Mouse (Mus musculus) hindbrain, embryonic 13.5 days (tissue): ENCODE results near the gene BC035947. TPM values are rescaled to one million over a fixed set of nuclear protein-coding genes. Genes with fewer than 3 reads are reported as not detected.
A peak's percentile ranks its signal among the peaks of the same experiment; 100 is the strongest.

Experiments
- ATAC-seq: fragments of 200-750 bp; cut with Nextera tagmentation; 2 replicates; pipeline ENCODE4 v1.8.0; 2017; ENCODE audit warnings: moderate TSS enrichment; ENCODE audit not compliant: low FRiP score
- H3K27ac ChIP-seq: fragments of 300-500 bp; sonication (generic); 2 replicates; pipeline ENCODE4 v1.5.1; 2015; ENCODE audit warnings: inconsistent platforms, mild to moderate bottlenecking, moderate library complexity
- H3K27me3 ChIP-seq: fragments of 300-500 bp; sonication (generic); 2 replicates; pipeline ENCODE4 v1.6.1; 2015; ENCODE audit warnings: mild to moderate bottlenecking, inconsistent platforms
- H3K36me3 ChIP-seq: fragments of 300-500 bp; sonication (generic); 2 replicates; pipeline ENCODE4 v1.6.1; 2015; ENCODE audit warnings: mild to moderate bottlenecking, inconsistent platforms
- H3K4me1 ChIP-seq: fragments of 300-500 bp; sonication (generic); replicated peaks from 2 replicates; pipeline ENCODE4 v1.6.1; 2015; ENCODE audit warnings: inconsistent platforms
- H3K4me2 ChIP-seq: fragments of 300-500 bp; sonication (generic); 2 replicates; pipeline ENCODE4 v1.6.1; 2015; ENCODE audit warnings: inconsistent platforms, mild to moderate bottlenecking, moderate library complexity
- H3K4me3 ChIP-seq: fragments of 300-500 bp; sonication (generic); 2 replicates; pipeline ENCODE4 v1.5.1; 2015; ENCODE audit warnings: mild to moderate bottlenecking, inconsistent platforms
- H3K9ac ChIP-seq: fragments of 300-500 bp; sonication (generic); 2 replicates; pipeline ENCODE4 v1.6.1; 2015; ENCODE audit warnings: mild to moderate bottlenecking, inconsistent platforms
- H3K9me3 ChIP-seq: fragments of 300-500 bp; sonication (generic); 2 replicates; pipeline ENCODE4 v1.6.1; 2016; ENCODE audit warnings: inconsistent platforms
- WGBS: fragments of 180-500 bp; shearing (Covaris S2); methylation state at CpG from one replicate; pipeline ENCODE4 v1.1.7; 2015; 5-methylcytosine and 5-hydroxymethylcytosine counted together
- polyA plus RNA-seq: library from polyadenylated mRNA; unstranded; fragments of >200 nt; fragmentation: Nextera tagmentation; extraction: Ambion mirVana; gene quantifications from 2 replicates; pipeline ENCODE4 v1.2.1, GENCODE M21; 2015

BC035947 gene
- polyA plus RNA-seq, 1 experiment from 2014 or later: 0.82 TPM

DNA sequence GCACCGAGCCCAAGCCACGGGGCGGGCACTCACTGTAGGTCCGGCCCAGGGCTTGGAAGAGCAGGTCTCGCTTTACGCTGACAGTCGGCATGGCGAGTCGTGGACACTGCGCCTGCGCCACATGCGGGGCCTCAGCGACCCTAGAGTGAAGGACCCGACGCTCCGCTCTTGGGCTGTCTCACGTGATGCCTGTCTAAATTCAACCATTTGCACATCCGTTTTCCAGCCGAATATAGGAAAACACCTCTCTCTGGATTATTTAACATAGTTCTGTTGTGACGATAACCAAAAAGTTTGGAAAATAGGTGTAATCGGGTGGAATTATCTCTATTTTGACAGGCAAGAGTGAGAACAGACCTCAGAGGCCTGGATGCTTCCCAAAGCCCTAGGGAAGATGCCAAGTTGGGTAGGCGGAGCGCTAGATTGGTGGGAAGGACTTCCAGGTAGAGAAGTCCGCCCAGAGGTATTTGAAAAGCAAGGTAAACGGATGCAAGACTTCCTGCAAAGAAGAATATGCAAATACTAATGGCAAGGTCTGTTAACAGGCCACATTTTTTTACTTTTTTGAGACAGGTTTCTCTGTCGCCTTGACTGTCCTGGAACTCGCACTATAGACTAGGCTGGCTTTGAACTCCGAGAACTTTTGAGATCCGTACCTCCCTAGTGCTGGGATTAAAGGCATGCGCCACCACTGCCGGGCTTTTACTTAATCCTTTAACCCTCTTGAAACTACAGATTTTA, 23.0 kb downstream of the BC035947 start, which contains the start of gene Farsb:
Gene Farsb (minus strand): TSS at position 146 of the 741 bp plus-strand sequence.
- Histone ChIP-seq H3K4me1 (peaks cover 32% of the 10 kb centered on the region), H3K4me3 (peak within 1 kb of the TSS; percentile 94), H3K4me2 (peak within 1 kb of the TSS; percentile 68), H3K9ac (peak within 1 kb of the TSS; percentile 90), H3K27ac (peak within 1 kb of the TSS; percentile 52), H3K27me3 (peaks cover 12% of the 10 kb centered on the region; the same call in 1 of the 2 replicates), H3K36me3 (no peaks in the 10 kb centered on the region), H3K9me3 (no peaks in the 10 kb centered on the region)
- ATAC-seq: peak; percentile 98
- under 1% methylated on average over 31 of the region's 31 CpGs for WGBS

- H3K9ac ChIP-seq: peak overlapping the region; percentile 90
- no peaks in the 10 kb centered on the region for H3K36me3 ChIP-seq
- no peaks in the 10 kb centered on the region for H3K9me3 ChIP-seq
- H3K27me3 ChIP-seq: peaks cover 11% of the 10 kb centered on the region; the same call in 1 of the 2 replicates
- peak overlapping the region; percentile 68 for H3K4me2 ChIP-seq
- peak overlapping the region; percentile 52; the same call in 1 of the 2 replicates for H3K27ac ChIP-seq
- ATAC-seq: no peak
- peak overlapping the region; percentile 94 for H3K4me3 ChIP-seq
- under 1% methylated on average over 28 of the region's 28 CpGs for WGBS
- peaks cover 32% of the 10 kb centered on the region for H3K4me1 ChIP-seq
Measured at GRCm38 (mm10) chr1:78488427-78488751, 23.6 kb downstream of the BC035947 start.

DNA sequence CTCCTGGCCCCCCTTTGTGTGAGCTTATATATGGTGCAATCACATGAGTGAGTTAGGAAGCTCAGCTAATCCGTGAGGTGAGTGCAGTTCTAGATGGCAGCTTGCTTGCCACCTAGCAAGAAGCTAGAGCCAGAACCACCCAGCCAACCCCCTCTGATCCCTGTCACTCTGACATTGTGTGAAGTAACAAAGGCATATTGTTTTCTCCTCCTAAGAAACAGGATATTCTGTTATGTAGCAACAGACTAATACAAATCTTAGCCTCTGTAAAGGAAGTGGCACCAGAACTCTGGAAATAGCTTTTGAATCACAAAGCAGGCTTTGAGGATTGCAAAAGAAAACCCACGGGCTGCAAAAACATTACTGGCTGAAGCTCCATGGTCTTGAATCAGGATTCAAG, 27.6 kb downstream of the BC035947 start:
- H3K4me2 ChIP-seq: no peak overlapping the region
- no peaks in the 10 kb centered on the region for H3K9me3 ChIP-seq
- no peak overlapping the region for H3K4me3 ChIP-seq
- no peaks in the 10 kb centered on the region for H3K27me3 ChIP-seq
- H3K4me1 ChIP-seq: peaks cover 26% of the 10 kb centered on the region
- H3K36me3 ChIP-seq: peaks cover 10% of the 10 kb centered on the region
- no peak for ATAC-seq
- WGBS: 49% methylated on average over 2 of the region's 2 CpGs
- peak overlapping the region; percentile 35; the same call in 1 of the 2 replicates for H3K27ac ChIP-seq
- H3K9ac ChIP-seq: peak overlapping the region; percentile 43; the same call in 1 of the 2 replicates

DNA sequence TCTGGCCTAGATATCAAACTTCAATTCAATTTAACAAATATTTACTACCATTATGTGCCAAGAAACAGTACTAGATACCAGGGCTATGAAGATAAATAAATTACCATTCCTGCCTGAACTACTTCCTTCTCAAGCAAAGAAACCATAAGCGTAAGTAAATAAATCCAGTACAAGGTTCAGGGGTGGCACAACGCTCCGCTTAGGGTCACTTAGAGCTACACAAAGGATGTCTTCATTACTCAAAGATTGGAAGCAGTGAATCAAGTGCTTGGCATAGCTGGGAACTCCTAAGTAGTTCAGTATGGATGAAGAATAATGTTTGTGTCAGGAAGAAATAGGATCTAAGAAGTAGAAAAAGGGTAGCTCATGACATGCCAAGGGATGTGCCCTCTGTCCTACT, 28.5 kb downstream of the BC035947 start:
- Histone ChIP-seq H3K4me3 (no peak overlapping the region), H3K27ac (no peak overlapping the region), H3K4me1 (peaks cover 25% of the 10 kb centered on the region), H3K9ac (no peak overlapping the region), H3K9me3 (no peaks in the 10 kb centered on the region), H3K4me2 (no peak overlapping the region), H3K36me3 (peaks cover 16% of the 10 kb centered on the region), H3K27me3 (no peaks in the 10 kb centered on the region)
- WGBS: 93% methylated on average over 3 of the region's 3 CpGs
- ATAC-seq: no peak

- WGBS: 94% methylated on average over 5 of the region's 5 CpGs
- Histone ChIP-seq H3K4me1 (no peaks in the 10 kb centered on the region), H3K27ac (no peak overlapping the region), H3K36me3 (peaks cover 60% of the 10 kb centered on the region), H3K4me2 (no peak overlapping the region), H3K9me3 (no peaks in the 10 kb centered on the region), H3K4me3 (no peak overlapping the region), H3K9ac (no peak overlapping the region), H3K27me3 (no peaks in the 10 kb centered on the region)
- ATAC-seq: no peak
Measured at GRCm38 (mm10) chr1:78472441-78472840, 39.5 kb downstream of the BC035947 start.

- Histone ChIP-seq H3K9ac (no peak overlapping the region), H3K9me3 (no peaks in the 10 kb centered on the region), H3K4me1 (no peaks in the 10 kb centered on the region), H3K4me2 (no peak overlapping the region), H3K27me3 (no peaks in the 10 kb centered on the region), H3K27ac (no peak overlapping the region), H3K4me3 (no peak overlapping the region), H3K36me3 (peaks cover 68% of the 10 kb centered on the region)
- no peak for ATAC-seq
- 36% methylated on average over 7 of the region's 7 CpGs for WGBS
Measured at GRCm38 (mm10) chr1:78454659-78455058, 57.3 kb downstream of the BC035947 start.

- no peak overlapping the region for H3K4me3 ChIP-seq
- WGBS: 95% methylated on average over 8 of the region's 8 CpGs
Measured at GRCm38 (mm10) chr1:78453886-78454285, 58.1 kb downstream of the BC035947 start.

DNA sequence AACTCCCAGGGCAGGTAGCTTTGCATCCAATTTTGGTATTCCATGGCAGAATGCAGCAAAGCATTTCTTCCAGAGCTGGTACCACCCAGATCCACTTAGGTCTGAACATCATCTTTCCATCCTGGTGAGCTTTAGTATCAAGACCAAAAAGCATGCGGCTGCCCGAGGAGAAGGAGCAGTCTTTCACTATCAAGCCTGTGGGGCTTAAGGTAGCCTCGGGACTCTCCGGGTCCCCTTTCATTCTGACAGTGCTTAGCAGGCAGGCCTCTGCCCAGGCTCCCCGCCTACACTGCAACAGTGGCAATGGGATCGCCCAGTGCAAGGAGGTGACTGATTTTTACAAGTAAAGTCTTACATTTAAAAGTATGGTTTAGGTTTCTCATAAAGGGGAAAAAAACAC, 59.4 kb downstream of the BC035947 start:
- peaks cover 55% of the 10 kb centered on the region for H3K36me3 ChIP-seq
- H3K4me1 ChIP-seq: no peaks in the 10 kb centered on the region
- 92% methylated on average over 6 of the region's 6 CpGs for WGBS
- H3K27me3 ChIP-seq: no peaks in the 10 kb centered on the region
- no peak overlapping the region for H3K9ac ChIP-seq
- no peak overlapping the region for H3K27ac ChIP-seq
- no peak for ATAC-seq
- no peak overlapping the region for H3K4me3 ChIP-seq
- no peaks in the 10 kb centered on the region for H3K9me3 ChIP-seq
- no peak overlapping the region for H3K4me2 ChIP-seq

More at GRCm38 (mm10) chr1:78453886-78454285, 58.1 kb downstream of the BC035947 start:
- no peak for ATAC-seq
- Histone ChIP-seq H3K27me3 (no peaks in the 10 kb centered on the region), H3K27ac (no peak overlapping the region), H3K4me2 (no peak overlapping the region), H3K36me3 (peaks cover 61% of the 10 kb centered on the region), H3K9ac (no peak overlapping the region), H3K4me1 (no peaks in the 10 kb centered on the region), H3K9me3 (no peaks in the 10 kb centered on the region)

DNA sequence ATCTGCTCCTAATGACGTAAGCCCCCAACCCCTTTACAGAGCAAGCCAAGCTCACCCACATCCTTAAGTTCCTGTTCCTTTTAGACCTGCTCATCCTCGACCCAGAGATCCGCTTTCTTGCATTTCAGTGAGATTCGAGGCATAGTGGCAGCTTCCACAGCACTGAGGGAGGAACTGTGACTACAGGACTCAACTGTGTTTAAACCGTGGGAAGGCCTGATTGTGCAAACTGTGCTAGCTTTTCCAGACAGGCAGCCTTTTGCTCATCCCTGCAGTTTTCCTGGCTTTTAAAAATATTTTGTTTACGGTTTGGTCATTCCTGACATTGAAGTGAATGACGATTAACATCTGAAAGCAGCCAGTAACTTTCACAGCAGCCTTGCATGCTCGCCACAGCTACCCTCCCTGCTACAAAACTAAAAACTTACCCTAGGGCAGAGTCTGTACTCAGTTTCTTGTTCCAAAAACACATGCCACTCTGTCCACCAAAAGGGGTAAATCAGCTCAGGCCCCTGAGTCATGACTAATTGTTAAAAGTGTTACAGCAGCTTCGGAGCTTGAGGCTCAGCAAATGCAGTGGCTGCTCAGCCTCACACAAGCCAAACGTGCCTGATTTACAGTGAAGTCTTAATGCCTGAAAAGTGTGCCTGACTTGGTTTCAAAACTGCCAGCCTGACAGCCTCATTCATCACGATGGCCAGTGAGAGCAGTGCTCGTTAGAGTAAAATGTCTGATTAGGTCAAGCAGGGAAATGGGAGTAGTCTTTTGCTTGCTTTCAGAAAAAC, 60.7 kb downstream of the BC035947 start:
- no peaks in the 10 kb centered on the region for H3K4me1 ChIP-seq
- WGBS: 77% methylated on average over 12 of the region's 12 CpGs
- peaks cover 54% of the 10 kb centered on the region for H3K36me3 ChIP-seq
- no peak overlapping the region for H3K27ac ChIP-seq
- H3K4me3 ChIP-seq: no peak overlapping the region
- no peaks in the 10 kb centered on the region for H3K9me3 ChIP-seq
- no peak overlapping the region for H3K4me2 ChIP-seq
- H3K9ac ChIP-seq: 0 out of 2 replicates have a peak overlapping the region, but pooled peaks have one; percentile 46
- no peak for ATAC-seq
- no peaks in the 10 kb centered on the region for H3K27me3 ChIP-seq

DNA sequence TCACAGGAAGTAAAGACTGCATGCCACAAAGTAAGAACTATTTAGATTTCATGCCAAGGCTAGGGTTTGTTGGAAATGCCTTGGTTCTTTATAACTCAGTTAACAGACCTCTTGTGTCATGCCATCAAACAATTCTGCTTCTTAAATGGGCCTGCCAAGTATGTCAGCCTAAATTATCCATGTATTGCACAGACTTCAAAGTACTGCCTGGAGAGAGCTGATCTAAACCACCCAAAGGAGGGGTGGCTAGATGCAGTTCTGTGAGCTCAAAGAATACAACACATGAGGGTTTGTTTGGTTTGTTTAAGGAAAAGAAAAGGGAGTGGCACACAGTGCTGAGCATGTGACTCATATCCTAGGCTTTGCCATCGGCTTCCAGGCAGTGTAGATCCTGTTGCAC, 63.9 kb downstream of the BC035947 start:
- Histone ChIP-seq H3K9ac (no peak overlapping the region), H3K27ac (no peak overlapping the region), H3K36me3 (peaks cover 52% of the 10 kb centered on the region), H3K27me3 (no peaks in the 10 kb centered on the region), H3K4me3 (no peak overlapping the region), H3K4me2 (no peak overlapping the region), H3K9me3 (no peaks in the 10 kb centered on the region), H3K4me1 (no peaks in the 10 kb centered on the region)
- no peak for ATAC-seq
- WGBS: 75% methylated on average over 1 of the region's 1 CpGs
